Mouse (Mus musculus) CH12.LX (cell line): ENCODE data around the gene Tmem170b.

Experiments
- CHD1 ChIP-seq: IDR thresholded peaks from 2 replicates; pipeline ENCODE4 v1.6.1; 2012; ENCODE audit warnings: low read depth, low read length, improper control_type of control experiment, inconsistent platforms
- CTCF ChIP-seq, 2 experiments: IDR thresholded peaks in 1 of 2; conservative IDR thresholded peaks in 1 of 2; 2 replicates each; pipeline ENCODE4 v1.5.1; 2011 to 2012; ENCODE audit warnings: low read depth in 2 of 2, low read length in 2 of 2, improper control_type of control experiment in 1 of 2, inconsistent platforms in 1 of 2, mild to moderate bottlenecking in 1 of 2, moderate library complexity in 1 of 2
- GABPA ChIP-seq: IDR thresholded peaks from 2 replicates; pipeline ENCODE4 v1.6.1; 2012; ENCODE audit warnings: low read depth, low read length, improper control_type of control experiment, inconsistent platforms; ENCODE audit not compliant: insufficient replicate concordance
- JUND ChIP-seq: conservative IDR thresholded peaks from 2 replicates; pipeline ENCODE4 v1.6.1; 2011; ENCODE audit warnings: low read depth, low read length, improper control_type of control experiment
- NRF1 ChIP-seq: IDR thresholded peaks from 2 replicates; pipeline ENCODE4 v1.6.1; 2014; ENCODE audit warnings: low read depth, mild to moderate bottlenecking, inconsistent platforms, low read length, improper control_type of control experiment, moderate library complexity
- RCOR1 ChIP-seq: conservative IDR thresholded peaks from 2 replicates; pipeline ENCODE4 v1.6.1; 2012; ENCODE audit warnings: low read depth, mild to moderate bottlenecking, inconsistent platforms, low read length, improper control_type of control experiment
- SMC3 ChIP-seq: IDR thresholded peaks from 2 replicates; pipeline ENCODE4 v1.6.1; 2011; ENCODE audit warnings: low read depth, low read length, improper control_type of control experiment
- USF1 ChIP-seq: IDR thresholded peaks from 2 replicates; pipeline ENCODE4 v1.6.1; 2014; ENCODE audit warnings: low read depth, mild to moderate bottlenecking, inconsistent platforms, low read length, improper control_type of control experiment

- TF ChIP-seq CHD1 (no peak), USF1 (no peak), CTCF (conservative IDR thresholded peaks at IDR 0.05 in 1 of 2, IDR thresholded peaks at IDR 0.05 in 1 of 2; ENCODE audit: low read depth in 2 of 2, low read length in 2 of 2) (no peak), RCOR1 (no peak), NRF1 (no peak), SMC3 (no peak), GABPA (no peak), JUND (no peak)
Observed at GRCm38 (mm10) chr13:41624123-41624522, 18.4 kb downstream of the Tmem170b start.
